Mouse (Mus musculus): ENCODE data around the gene Olfr1377. TPM values are rescaled to one million over a fixed set of nuclear protein-coding genes. Genes with fewer than 3 reads are reported as not detected.
A peak's percentile ranks its signal among the peaks of the same experiment; 100 is the strongest.
"Not testable (repeated sequence)": the region's sequence is repeated elsewhere in the genome, so short reads cannot be mapped to it uniquely, and the experiment has no call there.

The Olfr1377 gene
- polyA plus RNA-seq, 2 experiments = not detected

- 16% methylated on average over 2 of the region's 2 CpGs for WGBS
- TF ChIP-seq POLR2A (IDR thresholded peaks at IDR 0.05; ENCODE audit: borderline replicate concordance, extremely low read depth, insufficient read depth, insufficient read length) = no peak
- no peak for ATAC-seq (ENCODE audit: low FRiP score, low read depth)
- no peak overlapping the region for H3K9ac ChIP-seq (ENCODE audit: low read depth, low read length, severe bottlenecking)
- no peak overlapping the region for H3K4me2 ChIP-seq (replicated peaks; ENCODE audit: low read depth, low read length, severe bottlenecking)
- no peaks in the 10 kb centered on the region for H3K4me1 ChIP-seq (ENCODE audit: control insufficient read depth, insufficient read depth, low read length)
- no peak for DNase-seq (ENCODE audit: low spot score)
- no peaks in the 10 kb centered on the region for H3K9me3 ChIP-seq (ENCODE audit: control insufficient read depth, low read length)
- no peak overlapping the region for H3K27ac ChIP-seq (replicated peaks; ENCODE audit: low read depth, low read length)
- H3K4me3 ChIP-seq (replicated peaks; ENCODE audit: low read length) = no peak overlapping the region
- H3K36me3 ChIP-seq (ENCODE audit: control insufficient read depth, insufficient read depth, low read length) = no peaks in the 10 kb centered on the region
- no peaks in the 10 kb centered on the region for H3K27me3 ChIP-seq (ENCODE audit: control insufficient read depth, insufficient read depth, low read length)
Measured at GRCm38 (mm10) chr11:51030225-51030624, 48.5 kb downstream of the Olfr1377 start.

- no peak overlapping the region for H3K27ac ChIP-seq (replicated peaks; ENCODE audit: low read depth, low read length)
- 16% methylated on average over 1 of the region's 1 CpGs for WGBS
- no peaks in the 10 kb centered on the region for H3K4me1 ChIP-seq (ENCODE audit: control insufficient read depth, insufficient read depth, low read length)
- no peaks in the 10 kb centered on the region for H3K36me3 ChIP-seq (ENCODE audit: control insufficient read depth, insufficient read depth, low read length)
- ATAC-seq (ENCODE audit: low FRiP score, low read depth) (no peak), DNase-seq (ENCODE audit: low spot score) (peak; percentile 54)
- H3K9ac ChIP-seq (ENCODE audit: low read depth, low read length, severe bottlenecking) = no peak overlapping the region
- no peak overlapping the region for H3K4me3 ChIP-seq (replicated peaks; ENCODE audit: low read length)
- no peak for TF ChIP-seq POLR2A (IDR thresholded peaks at IDR 0.05; ENCODE audit: borderline replicate concordance, extremely low read depth, insufficient read depth, insufficient read length)
- no peak overlapping the region for H3K4me2 ChIP-seq (replicated peaks; ENCODE audit: low read depth, low read length, severe bottlenecking)
- no peaks in the 10 kb centered on the region for H3K9me3 ChIP-seq (ENCODE audit: control insufficient read depth, low read length)
- no peaks in the 10 kb centered on the region for H3K27me3 ChIP-seq (ENCODE audit: control insufficient read depth, insufficient read depth, low read length)
Measured at GRCm38 (mm10) chr11:51032851-51033250, 51.1 kb downstream of the Olfr1377 start.

GRCm38 (mm10) chr11:51034141-51034540 lies 52.4 kb downstream of the Olfr1377 start:
- H3K27me3 ChIP-seq (ENCODE audit: control insufficient read depth, insufficient read depth, low read length); H3K9me3 ChIP-seq (ENCODE audit: control insufficient read depth, low read length); H3K4me1 ChIP-seq (ENCODE audit: control insufficient read depth, insufficient read depth, low read length); H3K4me2 ChIP-seq (replicated peaks; ENCODE audit: low read depth, low read length, severe bottlenecking); H3K27ac ChIP-seq (replicated peaks; ENCODE audit: low read depth, low read length); H3K4me3 ChIP-seq (replicated peaks; ENCODE audit: low read length); H3K9ac ChIP-seq (ENCODE audit: low read depth, low read length, severe bottlenecking); H3K36me3 ChIP-seq (ENCODE audit: control insufficient read depth, insufficient read depth, low read length); DNase-seq (ENCODE audit: low spot score); ATAC-seq (ENCODE audit: low FRiP score, low read depth): not testable (repeated sequence)

DNA sequence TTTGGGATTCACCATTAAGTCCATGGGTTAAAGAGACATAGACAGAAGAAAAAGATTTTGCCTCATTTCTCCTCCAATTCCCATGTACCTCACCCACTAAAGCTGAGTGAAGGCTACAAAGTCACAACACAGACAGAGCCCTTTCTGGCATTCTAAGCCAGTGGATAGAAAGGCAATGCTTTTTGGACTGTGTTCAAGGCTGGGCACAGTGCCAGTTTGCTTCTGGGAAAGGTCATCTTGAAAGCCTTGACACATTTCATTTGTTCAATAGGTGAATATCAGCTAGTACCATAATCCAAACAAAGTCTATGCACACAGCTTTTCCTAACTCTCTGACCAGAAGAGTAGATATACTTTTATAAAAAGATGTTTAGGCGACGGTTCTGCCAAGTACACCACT lies 54.2 kb downstream of the Olfr1377 start:
- Histone ChIP-seq H3K9ac (ENCODE audit: low read depth, low read length, severe bottlenecking) (no peak overlapping the region), H3K4me2 (replicated peaks; ENCODE audit: low read depth, low read length, severe bottlenecking) (no peak overlapping the region), H3K27ac (replicated peaks; ENCODE audit: low read depth, low read length) (no peak overlapping the region), H3K4me1 (ENCODE audit: control insufficient read depth, insufficient read depth, low read length) (no peaks in the 10 kb centered on the region), H3K9me3 (ENCODE audit: control insufficient read depth, low read length) (no peaks in the 10 kb centered on the region), H3K36me3 (ENCODE audit: control insufficient read depth, insufficient read depth, low read length) (no peaks in the 10 kb centered on the region), H3K27me3 (ENCODE audit: control insufficient read depth, insufficient read depth, low read length) (no peaks in the 10 kb centered on the region), H3K4me3 (replicated peaks; ENCODE audit: low read length) (no peak overlapping the region)
- WGBS = 90% methylated on average over 2 of the region's 2 CpGs
- no peak for ATAC-seq (ENCODE audit: low FRiP score, low read depth)
- TF ChIP-seq POLR2A (IDR thresholded peaks at IDR 0.05; ENCODE audit: borderline replicate concordance, extremely low read depth, insufficient read depth, insufficient read length) = no peak
- DNase-seq (ENCODE audit: low spot score) = no peak

Other genes with a start within 250 kb of the Olfr1377 start
- gene Zfp354c, start 154.2 kb upstream of the Olfr1377 start, polyA plus RNA-seq (2012; rRNA removed) = 31.7 and 33.8 TPM in 2 replicates
- gene Zfp354c, start 154.2 kb upstream of the Olfr1377 start, polyA plus RNA-seq (2014; fragmentation: Nextera tagmentation; extraction: Ambion mirVana) = 57.4 and 65.5 TPM in 2 replicates
- gene Zfp879, start 140.4 kb upstream of the Olfr1377 start, polyA plus RNA-seq (2012; rRNA removed) = 0.88 and 0.89 TPM in 2 replicates
- 0.55 and 0.66 TPM in 2 replicates for gene Zfp879, start 140.4 kb upstream of the Olfr1377 start, polyA plus RNA-seq (2014; fragmentation: Nextera tagmentation; extraction: Ambion mirVana)
- 0.60 and 0.88 TPM in 2 replicates for gene Grm6, start 131.3 kb upstream of the Olfr1377 start, polyA plus RNA-seq (2012; rRNA removed)
- 0.17 TPM in 2 replicates for gene Grm6, start 131.3 kb upstream of the Olfr1377 start, polyA plus RNA-seq (2014; fragmentation: Nextera tagmentation; extraction: Ambion mirVana)
- 6.6 and 7.2 TPM in 2 replicates for gene Zfp454, start 94.3 kb upstream of the Olfr1377 start, polyA plus RNA-seq (2012; rRNA removed)
- gene Zfp454, start 94.3 kb upstream of the Olfr1377 start, polyA plus RNA-seq (2014; fragmentation: Nextera tagmentation; extraction: Ambion mirVana) = 9.4 and 11.3 TPM in 2 replicates
- 4.3 and 6.1 TPM in 2 replicates for gene Zfp2, start 65.8 kb upstream of the Olfr1377 start, polyA plus RNA-seq (2012; rRNA removed)
- 11.9 and 12.6 TPM in 2 replicates for gene Zfp2, start 65.8 kb upstream of the Olfr1377 start, polyA plus RNA-seq (2014; fragmentation: Nextera tagmentation; extraction: Ambion mirVana)
- 0.72 and 1.3 TPM in 2 replicates for gene Zfp354b, start 50.3 kb upstream of the Olfr1377 start, polyA plus RNA-seq (2012; rRNA removed)
- 1.1 and 1.7 TPM in 2 replicates for gene Zfp354b, start 50.3 kb upstream of the Olfr1377 start, polyA plus RNA-seq (2014; fragmentation: Nextera tagmentation; extraction: Ambion mirVana)
- gene 4933414I15Rik, start 38.2 kb upstream of the Olfr1377 start, polyA plus RNA-seq (2012; rRNA removed) = not detected in 2 replicates
- not detected in 2 replicates for gene 4933414I15Rik, start 38.2 kb upstream of the Olfr1377 start, polyA plus RNA-seq (2014; fragmentation: Nextera tagmentation; extraction: Ambion mirVana)
- 0.15 TPM in 1 of 2 replicates, not detected in the other for gene Prop1, start 28.2 kb upstream of the Olfr1377 start, polyA plus RNA-seq (2012; rRNA removed)
- gene Prop1, start 28.2 kb upstream of the Olfr1377 start, polyA plus RNA-seq (2014; fragmentation: Nextera tagmentation; extraction: Ambion mirVana) = not detected in 2 replicates
- gene Olfr1378, start 15.4 kb upstream of the Olfr1377 start, polyA plus RNA-seq (2012; rRNA removed) = 0.09 and 0.38 TPM in 2 replicates
- 0.14 TPM in 1 of 2 replicates, not detected in the other for gene Olfr1378, start 15.4 kb upstream of the Olfr1377 start, polyA plus RNA-seq (2014; fragmentation: Nextera tagmentation; extraction: Ambion mirVana)
- gene Olfr51, start 21.6 kb downstream of the Olfr1377 start, polyA plus RNA-seq (2012; rRNA removed) = not detected in 2 replicates
- not detected in 2 replicates for gene Olfr51, start 21.6 kb downstream of the Olfr1377 start, polyA plus RNA-seq (2014; fragmentation: Nextera tagmentation; extraction: Ambion mirVana)
- not detected in 2 replicates for gene Olfr54, start 32.3 kb downstream of the Olfr1377 start, polyA plus RNA-seq (2012; rRNA removed)
- gene Olfr54, start 32.3 kb downstream of the Olfr1377 start, polyA plus RNA-seq (2014; fragmentation: Nextera tagmentation; extraction: Ambion mirVana) = 0.06 TPM in 1 of 2 replicates, not detected in the other
- not detected in 2 replicates for gene Olfr1375, start 66.1 kb downstream of the Olfr1377 start, polyA plus RNA-seq (2012; rRNA removed)
- gene Olfr1375, start 66.1 kb downstream of the Olfr1377 start, polyA plus RNA-seq (2014; fragmentation: Nextera tagmentation; extraction: Ambion mirVana) = not detected in 2 replicates
- 6.1 and 9.6 TPM in 2 replicates for gene Zfp354a, start 77.3 kb downstream of the Olfr1377 start, polyA plus RNA-seq (2012; rRNA removed)
- gene Zfp354a, start 77.3 kb downstream of the Olfr1377 start, polyA plus RNA-seq (2014; fragmentation: Nextera tagmentation; extraction: Ambion mirVana) = 6.4 and 8.8 TPM in 2 replicates
- gene Gm12569, start 238.5 kb downstream of the Olfr1377 start, polyA plus RNA-seq (2012; rRNA removed) = not detected in 2 replicates
- not detected in 2 replicates for gene Gm12569, start 238.5 kb downstream of the Olfr1377 start, polyA plus RNA-seq (2014; fragmentation: Nextera tagmentation; extraction: Ambion mirVana)